Mouse (Mus musculus): ENCODE results near the gene Map2k3. TPM values are rescaled to one million over a fixed set of nuclear protein-coding genes. Genes with fewer than 3 reads are reported as not detected.

The Map2k3 gene
- total RNA-seq, 2 experiments from 2014 or later, result 106 to 115 TPM

DNA sequence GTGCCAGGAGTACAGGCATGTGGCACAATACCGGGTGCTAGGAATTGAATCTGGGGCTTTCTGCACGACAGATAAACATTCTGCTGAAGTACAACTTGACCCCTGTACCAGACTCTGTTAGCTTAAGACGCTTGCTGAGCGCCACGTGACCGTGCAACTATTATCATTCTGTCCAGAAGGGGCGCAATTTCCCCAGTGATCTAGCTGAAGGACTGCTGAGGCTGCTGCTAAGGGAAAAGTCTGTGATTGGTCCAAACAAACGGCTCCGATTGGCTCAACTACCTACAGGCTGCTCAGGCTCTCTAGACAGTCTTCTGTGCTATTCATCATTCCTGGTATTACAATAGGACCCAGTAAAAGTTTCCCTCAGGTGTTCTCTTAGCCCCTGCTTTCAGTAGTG is 4.6 kb upstream of the Map2k3 start:
- DNase-seq, result peak; percentile 89

DNA sequence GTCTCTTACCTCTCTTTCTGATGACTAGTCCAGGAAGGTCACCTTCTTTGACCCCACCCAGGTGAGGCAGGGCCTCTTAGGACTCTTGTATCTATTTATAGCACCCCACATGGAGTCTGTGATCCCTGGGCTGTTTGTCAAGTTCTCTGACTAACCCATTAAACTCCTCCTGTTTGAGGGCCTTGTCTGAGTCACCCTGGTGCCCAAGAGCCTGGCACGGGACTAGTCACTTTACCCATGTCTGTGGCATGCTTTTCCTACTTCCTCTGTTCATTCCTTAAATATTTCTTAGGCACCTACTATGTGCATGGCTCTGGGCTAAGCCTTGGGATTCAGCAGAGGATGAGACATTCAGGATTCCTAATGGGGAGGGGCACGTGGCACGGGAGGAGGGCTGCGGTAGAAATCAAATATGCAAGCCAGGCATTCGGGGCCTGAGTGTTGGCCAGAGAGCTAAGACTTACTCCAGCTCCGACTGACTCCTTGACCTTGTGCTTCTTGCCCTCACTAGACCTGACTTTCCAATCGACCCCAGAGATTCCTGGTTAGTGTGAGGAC is 1.0 kb upstream of the Map2k3 start:
- no peak for DNase-seq

DNA sequence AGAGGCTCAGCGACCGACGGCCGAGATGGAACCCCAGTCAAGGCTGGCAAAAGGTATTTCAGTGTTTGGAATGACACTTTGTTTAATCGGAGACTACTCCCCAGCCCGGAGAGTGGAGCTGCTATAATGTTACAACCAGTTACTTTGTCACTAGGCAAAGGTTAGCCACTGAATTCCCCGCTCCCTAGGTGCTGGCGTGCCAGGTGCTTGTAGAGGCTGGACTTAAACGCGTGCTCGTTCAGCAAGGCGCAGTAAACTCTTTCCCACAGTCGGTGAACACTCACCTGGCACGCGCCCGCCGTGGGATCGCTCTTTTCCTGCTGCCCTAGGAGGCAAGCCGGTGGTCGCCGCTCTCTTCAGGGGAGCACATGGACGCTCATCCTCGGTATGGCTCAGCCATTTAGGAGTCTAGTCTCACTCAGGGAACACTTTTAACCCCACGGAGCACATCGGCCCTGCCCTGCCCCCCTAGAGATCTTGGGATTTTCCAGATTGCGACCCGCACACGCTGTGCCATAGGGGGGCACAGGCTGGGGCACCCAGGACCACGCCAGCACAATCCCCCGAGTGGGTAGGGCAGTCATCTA is 458 bp upstream of the Map2k3 start:
- no peak for DNase-seq

DNA sequence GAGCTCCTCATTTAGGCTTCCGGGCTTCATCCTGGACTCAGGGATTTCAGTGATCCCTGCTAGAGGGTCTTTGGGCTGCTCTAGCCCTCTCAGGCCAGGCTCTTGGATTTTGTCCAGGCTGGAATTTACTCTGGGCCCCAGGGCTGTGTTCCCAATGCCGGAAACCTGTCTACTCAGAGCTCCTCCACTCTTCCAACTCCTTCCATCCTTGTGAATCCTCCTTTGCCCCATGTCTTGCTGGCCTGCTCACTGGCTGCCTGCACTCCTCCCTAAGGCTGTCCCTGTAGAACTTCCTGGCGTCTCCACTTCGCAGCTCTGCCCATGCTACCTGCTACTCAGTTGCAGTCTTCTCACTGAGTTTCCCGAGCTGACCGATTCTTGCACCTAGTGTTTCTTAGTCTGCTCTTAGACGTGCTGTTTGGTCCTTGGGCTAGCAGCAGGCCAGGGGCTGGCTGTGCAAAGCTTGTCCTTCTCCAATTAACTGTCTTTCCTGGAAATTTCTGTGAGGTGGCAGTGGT is 729 bp downstream of the Map2k3 start:
- no peak for DNase-seq

DNA sequence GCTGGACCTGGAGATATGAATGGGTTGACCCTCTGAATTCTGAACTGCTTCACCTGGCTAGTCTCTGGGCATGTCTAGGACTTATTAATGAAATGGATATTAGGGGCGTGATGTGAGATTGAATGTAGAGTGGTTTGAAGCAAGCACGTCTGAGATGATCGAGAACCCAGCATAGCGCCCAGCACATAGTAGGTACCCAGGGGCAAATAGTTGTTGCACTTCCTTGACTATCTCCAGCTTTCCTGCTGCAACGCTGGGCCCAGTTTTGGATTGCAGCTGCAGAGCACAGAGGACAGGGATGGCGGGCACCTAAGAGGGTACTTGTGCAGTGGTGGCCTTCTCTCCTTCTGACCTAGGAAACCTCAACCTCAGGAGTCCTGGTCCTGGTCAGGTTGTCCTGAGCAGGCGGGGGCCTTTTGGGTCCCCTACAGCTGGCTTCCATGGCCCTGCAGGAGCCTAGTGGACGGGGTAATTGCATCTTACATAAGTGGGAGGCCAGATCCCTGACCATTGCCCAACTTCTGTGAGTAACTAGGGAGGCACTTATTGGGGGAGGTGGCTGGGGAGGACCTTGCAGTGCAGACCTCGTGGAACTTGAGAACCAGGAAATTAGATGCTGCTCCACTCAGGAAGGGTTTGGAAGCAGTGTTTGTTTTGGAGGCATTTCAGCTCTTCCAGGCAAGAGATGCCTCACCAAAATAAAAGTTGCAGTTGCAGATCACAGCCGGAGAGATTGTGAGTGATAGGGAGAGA is 1.5 kb downstream of the Map2k3 start:
- no peak for DNase-seq

DNA sequence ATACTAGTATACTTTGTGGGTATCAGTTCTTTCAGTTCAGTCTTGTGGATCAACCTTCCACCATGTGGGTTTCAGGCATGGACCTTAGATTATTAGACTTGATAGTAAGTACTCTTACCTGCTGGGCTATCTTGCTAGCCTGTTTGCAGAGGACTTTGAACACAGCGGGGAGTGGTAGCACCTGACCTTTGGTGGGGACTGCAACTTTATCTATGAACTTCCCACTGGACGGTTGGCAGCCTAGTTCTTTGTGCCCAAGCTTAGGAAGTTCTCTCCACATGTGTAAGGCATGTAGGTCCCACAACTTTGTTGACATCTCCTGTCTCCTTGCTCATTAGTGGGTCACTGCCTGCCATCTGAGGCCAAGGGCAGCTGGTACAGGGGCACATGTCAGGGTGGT is 3.0 kb downstream of the Map2k3 start:
- no peak for DNase-seq

DNA sequence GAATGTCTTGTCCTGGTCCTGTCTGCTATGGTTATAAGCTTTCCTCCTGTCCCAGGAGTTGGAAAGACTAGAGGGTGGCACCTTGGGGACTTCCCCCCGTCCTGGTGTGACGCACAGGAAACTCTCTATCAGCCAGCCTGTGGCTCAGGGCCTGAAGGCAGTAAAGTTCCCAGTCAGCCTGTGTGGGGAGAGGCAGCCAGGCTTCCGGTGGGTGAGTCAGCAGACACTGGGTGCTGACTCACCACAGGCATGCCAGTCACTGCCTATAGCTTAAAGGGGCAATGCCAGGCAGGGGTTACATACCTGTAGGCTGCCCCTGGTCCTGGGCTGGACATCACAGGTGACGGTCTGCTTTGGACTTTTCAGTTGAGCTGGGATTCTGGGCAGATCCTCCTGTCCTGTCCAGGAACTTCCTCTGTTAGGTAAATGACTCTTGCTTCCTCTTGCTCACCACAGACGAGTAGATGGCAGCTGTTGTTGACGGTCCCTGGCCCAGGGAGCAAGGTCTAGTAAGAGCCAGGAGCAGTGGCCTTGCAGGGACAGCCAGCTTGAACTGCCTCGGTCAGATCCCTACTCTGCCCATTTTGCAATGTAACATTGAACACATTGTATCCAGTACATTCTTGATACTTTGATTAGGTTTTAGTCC is 3.6 kb downstream of the Map2k3 start:
- DNase-seq, result peak; percentile 41

DNA sequence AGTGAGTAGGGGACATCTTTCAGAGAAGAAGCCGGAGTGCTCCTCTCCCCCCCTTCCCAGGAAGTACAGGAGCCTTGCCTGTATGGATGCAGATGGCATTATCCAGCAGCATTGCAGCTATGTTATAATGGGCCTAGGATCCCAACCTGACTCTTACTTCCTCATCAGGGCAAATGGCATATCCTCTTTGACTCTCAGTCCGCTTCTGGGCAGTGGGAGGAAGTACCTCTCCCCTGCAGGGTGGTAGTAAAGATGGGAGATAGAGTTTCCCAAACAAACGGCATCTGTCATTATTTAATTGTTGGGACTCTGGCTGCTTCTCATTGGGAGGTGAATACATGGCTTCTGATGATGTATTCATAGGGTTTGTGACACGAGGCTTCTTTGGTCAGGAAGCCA is 4.1 kb downstream of the Map2k3 start:
- no peak for DNase-seq

DNA sequence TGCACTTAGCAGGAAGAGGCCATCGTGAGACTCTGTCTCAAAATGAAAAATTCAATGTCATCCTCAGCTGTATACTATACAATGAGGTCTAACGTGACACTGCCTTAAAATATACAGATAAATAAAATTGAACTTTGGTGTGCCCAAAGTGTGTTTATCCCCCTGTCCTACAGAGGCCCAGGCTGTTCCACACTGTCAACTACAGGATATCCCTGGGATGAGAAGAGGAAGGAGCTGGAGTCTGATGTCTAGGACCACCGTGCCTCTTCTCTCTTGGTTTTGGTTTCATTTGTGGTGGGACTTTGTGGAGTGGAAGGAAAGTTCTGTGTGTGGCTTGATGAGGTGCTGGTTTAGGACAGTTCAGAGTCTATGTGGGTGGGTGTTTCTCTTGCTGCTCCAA is 5.8 kb downstream of the Map2k3 start:
- no peak for DNase-seq

DNA sequence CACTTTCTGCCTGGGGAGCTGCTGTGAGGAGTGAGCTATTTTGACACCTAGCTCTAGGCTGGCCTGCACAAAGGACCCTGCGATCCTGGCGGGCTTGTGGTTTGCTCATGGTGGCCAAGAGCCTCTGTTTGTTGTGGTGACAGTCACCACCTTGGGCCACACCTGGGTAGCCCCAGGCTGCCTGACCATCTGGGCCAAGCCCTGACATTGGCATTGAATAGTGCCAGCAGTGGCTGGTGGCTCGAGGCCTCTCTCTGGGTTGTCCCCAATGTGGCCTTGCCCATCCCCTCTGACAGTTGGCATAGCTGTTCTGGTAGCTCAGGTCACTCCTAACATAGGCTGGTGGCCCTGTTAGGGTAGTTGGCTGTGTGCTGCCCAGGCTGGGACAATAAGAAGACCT is 7.7 kb downstream of the Map2k3 start:
- DNase-seq, result no peak

DNA sequence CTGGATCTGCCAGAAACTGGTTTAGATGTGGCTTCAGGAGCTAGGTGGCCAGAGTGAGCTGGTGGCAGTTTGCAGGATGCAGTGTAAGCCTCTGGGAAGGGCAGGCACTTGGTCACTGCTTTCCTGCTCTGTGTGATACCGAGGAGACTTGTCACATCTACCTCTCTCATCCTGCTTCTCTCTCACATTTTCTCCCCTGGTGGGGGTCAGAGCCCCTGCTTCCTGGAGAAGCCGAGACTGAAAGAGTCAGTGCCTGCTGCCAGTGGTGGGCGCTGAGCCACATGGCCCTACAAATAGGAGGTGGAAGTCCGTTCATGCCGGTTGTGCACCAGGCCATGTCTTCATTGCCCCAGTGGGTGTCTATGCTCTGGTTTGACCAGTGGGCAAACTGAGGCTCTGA is 8.7 kb downstream of the Map2k3 start:
- no peak for DNase-seq

DNA sequence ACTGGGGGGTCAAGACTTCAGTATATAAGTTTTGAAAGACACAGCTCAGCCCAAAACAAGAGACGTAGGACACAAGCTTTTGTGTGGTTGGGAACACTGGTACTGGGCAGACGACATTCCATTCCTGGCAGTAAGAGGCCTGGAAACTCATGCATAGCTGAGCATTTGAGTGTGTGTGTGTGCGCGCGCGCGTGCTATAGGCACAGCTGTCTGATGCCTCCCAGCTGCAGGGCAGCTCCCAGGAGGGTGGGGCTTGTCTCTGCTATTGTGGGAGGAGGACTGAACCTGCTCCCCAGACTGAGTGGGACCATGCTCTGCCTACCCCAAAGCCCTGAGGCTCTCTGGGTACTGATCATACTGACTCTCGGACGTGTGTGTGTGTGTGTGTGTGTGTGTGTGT is 9.5 kb downstream of the Map2k3 start:
- DNase-seq, result no peak

DNA sequence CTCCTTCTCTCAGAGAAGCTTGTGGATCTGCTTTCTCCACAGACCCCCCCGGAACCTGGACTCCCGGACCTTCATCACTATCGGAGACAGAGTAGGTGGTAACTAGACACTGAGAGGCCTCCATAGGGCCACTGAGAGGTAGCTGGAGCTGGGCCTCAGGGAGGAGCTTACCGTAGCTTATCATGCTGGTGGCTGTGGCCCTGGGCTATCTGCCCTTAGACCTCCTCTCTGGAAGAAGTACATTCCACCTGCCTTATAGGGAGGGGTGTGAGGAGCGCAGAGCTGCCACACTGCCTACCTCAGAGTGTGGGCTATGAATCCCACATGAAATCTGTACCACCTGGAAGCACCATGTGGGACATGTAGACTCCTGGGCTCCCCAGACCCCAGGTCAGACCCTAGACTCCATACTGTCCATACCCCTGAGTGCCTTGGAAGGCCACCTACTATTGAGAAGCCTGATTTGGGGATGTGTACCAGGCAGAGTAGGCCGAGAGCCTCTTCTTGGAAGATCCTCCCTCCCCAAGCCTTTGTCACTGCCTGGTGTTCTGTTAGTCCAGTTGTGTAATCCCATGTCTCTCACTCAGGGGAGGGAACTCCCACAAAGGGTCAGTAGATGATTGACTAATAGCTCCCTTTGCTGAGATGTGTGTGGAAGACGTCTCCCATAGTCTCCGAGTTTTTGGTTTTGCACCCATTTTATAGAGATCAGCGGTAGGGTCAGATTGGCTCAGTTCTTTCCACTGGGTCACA is 10.6 kb downstream of the Map2k3 start:
- no peak for DNase-seq

DNA sequence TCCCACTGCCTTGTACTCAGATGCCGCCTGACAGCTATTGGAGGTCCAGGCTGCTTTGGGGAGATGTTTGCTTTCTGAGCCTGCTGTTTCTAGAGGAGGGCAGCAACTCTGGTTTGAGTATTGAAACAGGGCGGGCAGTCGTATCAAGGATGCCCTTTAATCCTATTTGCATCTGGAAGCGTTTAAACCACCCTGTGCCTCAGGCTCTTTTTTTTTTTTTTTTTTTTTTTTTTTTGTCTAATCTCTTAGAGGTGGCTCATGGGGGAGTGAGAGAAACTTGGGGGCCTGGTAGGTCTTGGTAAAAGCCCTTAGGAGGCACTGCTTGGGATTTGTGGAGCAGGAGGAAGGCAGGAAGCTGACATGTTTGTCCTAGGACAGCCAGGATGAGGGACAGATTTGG is 13.2 kb downstream of the Map2k3 start:
- DNase-seq, result no peak

DNA sequence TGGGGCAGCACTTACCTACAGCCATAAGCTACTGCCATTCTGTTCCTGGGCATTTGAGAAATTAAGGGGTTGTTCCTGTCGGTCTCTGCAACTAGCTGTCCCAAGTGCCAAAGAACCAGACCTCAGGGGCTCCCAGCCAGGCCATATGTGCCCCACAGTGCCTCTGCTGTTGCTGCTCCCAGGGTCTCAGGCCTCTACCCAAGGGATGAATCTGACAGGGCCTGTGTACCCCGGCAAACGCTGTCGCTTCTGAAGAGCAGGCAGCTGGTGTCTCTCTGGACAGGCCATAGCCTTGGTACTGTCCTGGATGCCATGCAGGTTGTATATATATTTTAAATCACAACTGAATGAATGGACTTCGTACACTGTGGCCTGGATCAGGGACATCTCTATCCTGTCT is 20.1 kb downstream of the Map2k3 start:
- no peak for DNase-seq

DNA sequence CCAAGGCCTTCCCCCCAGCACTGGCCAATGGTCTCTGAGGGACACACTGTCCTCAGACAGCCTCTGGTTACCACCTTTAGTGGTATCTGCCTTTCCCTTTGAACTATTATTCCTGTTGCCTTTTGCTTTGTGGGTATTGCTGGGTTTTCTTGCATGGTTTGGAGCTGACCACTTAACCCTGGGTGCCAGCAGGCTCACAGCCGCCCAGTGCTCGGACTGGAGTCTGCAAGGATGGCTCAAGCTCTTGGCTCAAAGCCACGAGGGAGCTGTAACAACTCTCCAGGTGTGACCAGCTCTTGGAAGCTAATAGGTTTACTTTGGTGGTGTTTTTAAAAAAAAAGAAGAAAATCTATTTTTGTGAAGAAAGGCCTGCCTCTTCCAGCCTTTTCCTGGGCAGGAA is 20.5 kb downstream of the Map2k3 start:
- DNase-seq, result no peak

DNA sequence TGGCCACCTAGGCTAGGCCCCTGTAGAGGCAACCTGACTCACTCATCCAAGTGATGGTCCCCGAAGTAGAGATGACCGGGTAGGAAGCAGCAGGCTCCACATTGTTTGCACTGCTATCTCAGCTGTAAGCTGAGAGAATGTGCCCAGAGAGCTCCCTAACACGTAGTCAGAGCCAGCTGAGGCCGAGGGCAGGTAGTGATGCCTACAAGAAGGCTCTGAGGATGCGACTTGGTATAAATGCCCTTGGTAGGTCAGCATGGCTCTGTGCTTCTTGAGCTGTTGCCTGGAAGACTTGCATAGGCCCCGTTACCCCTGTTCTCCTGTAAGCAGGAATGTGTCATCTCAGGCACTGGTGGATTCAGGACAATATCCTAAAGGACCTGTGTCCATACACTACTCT is 21.2 kb downstream of the Map2k3 start:
- no peak for DNase-seq

DNA sequence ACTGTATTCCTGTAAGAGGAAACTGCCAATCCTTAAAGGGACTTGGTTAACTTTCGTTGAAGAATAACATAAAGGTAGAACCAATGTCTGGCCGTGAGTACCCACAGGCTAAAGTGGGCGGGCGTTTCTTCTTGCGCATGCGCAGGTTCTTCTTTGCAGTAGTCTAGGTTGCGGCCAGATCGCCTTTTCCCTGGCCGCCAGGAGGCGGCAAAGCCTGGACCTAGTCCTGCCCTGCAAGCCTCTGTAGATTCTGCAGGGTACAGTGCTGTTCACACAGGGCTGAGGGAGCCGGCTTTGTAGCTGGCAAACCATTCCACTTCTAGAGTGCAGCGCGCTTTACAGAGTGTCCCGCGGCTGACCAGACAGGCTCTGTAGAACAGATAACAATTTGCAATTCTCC is 22.0 kb downstream of the Map2k3 start:
- DNase-seq, result peak; percentile 92

DNA sequence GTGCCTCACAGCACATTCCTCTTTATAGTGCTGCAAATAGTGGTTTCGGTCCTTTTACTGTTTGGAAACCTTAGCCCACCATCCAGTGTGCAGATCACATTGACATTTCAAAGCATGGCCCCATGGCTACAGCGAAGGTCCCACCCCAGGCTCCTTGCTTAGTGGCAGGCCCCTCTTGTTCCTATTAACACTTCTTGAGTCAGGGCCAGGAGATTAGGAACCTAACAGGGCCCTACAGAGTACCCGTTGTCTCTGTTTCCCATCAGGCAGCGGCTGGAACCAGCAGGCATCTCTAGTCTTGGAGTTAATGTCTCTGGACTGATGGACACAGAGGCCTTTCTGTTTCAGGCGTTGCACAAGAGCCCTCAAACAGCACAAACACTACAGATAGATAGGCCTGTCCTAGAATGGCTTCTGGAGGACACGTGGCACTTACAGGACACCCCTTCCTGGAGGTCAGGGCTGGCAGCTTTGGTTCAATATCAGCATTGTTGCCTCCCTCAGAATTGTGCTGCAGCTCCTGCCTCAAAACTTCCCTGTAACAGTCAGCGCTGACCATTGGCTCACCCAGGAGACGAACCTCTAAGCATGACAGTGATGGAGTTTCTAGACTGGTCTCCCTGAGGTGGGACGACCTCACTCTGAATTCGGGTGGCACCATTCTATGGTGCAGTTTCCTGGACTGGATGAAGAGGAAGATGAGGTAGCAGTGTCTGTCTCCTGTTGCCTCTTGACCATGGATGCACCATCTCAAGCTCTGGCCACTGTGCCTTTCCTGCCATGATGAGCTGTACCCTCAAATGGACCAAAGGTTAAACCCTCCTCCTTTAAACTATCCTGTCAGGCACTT is 22.6 kb downstream of the Map2k3 start:
- DNase-seq, result no peak

DNA sequence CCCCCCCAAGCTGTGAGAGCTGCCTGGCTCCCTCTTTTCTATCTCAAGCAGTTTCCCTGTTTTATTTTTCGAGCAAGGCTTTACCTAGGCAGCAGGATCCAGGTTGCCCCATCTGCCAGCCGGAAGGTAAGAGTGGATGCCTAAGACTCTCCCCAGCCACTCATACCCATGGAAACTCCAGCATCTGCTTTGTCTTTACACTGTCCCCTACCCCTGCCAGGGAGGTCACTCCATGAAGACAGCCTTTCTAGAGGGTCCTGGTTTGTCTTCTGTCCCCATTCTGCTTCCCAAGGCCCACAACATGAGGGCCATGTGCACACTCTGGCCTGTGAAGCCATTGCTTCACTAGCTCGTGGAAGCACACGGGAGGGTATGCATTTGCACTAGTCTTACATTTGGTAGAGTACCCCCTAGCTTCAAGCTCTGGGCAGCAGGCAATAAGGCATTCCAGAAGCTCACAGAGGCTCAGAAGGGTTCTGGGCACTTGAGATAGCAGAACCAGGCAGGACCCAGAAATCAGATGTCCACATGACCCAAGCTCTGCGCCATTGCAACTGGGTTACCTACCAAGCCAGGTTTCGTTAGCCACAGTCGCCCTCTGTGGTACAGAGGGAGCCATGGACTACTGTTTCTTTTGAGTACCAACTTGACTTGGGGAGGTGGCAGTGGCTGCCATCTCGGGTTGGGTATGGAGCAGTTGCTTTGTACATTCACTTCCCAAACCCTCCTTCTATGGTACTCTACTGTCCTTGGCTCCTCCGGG is 24.0 kb downstream of the Map2k3 start:
- DNase-seq, result no peak

DNA sequence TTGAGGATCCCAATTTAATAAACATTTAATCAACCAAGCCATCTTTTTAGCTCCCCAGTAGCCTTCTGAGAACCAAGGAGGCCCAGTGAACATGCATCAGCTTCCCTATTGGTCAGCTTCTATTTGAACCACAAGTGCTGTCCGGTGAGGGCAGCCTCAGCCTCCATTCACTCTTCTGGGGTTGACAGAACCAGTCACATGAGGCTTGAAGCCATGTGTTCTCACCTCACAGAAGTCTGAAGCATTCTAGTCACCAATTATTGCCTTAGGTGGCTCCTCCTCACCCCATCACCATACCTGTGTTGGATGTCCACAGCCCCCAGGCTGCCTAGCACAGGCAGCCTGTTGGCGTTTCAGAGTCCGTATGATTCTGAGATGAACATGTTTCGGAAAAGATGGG is 27.1 kb downstream of the Map2k3 start:
- no peak for DNase-seq
